Mouse (Mus musculus) MEL (cell line): ENCODE data around the gene Trim66.
A peak's percentile ranks its signal among the peaks of the same experiment; 100 is the strongest.

ENCODE experiments used
- CTCF ChIP-seq, 3 experiments: IDR thresholded peaks in 2 of 3; conservative IDR thresholded peaks in 1 of 3; 2 replicates each; pipeline ENCODE4 v1.5.1; 2011 to 2012; ENCODE audit warnings: low read length in 3 of 3, low read depth in 2 of 3, mild to moderate bottlenecking in 2 of 3, improper control_type of control experiment in 1 of 3, inconsistent platforms in 1 of 3, mixed read lengths in 1 of 3, moderate library complexity in 1 of 3; ENCODE audit not compliant: control insufficient read depth in 1 of 3, insufficient read depth in 1 of 3, poor library complexity in 1 of 3, severe bottlenecking in 1 of 3
- JUND ChIP-seq: IDR thresholded peaks from 2 replicates; pipeline ENCODE4 v1.6.1; 2011; ENCODE audit warnings: low read depth, mild to moderate bottlenecking, improper control_type of control experiment, low read length
- MAFK ChIP-seq: IDR thresholded peaks from 2 replicates; pipeline ENCODE4 v1.6.1; 2011; ENCODE audit warnings: low read depth, mild to moderate bottlenecking, low read length, improper control_type of control experiment, borderline replicate concordance
- MAX ChIP-seq: IDR thresholded peaks from 2 replicates; pipeline ENCODE4 v1.6.1; 2011; ENCODE audit warnings: low read length, improper control_type of control experiment
- POLR2A ChIP-seq, 2 experiments: IDR thresholded peaks; 2 replicates each; pipeline ENCODE4 v1.6.1; 2011 to 2012; ENCODE audit warnings: low read length in 2 of 2, mild to moderate bottlenecking in 2 of 2, control low read depth in 1 of 2, improper control_type of control experiment in 1 of 2, low read depth in 1 of 2, moderate library complexity in 1 of 2; ENCODE audit not compliant: control insufficient read depth in 1 of 2, insufficient read depth in 1 of 2, poor library complexity in 1 of 2
- POLR2AphosphoS2 ChIP-seq: IDR thresholded peaks from 2 replicates; pipeline ENCODE4 v1.6.1; 2011; ENCODE audit warnings: low read length, improper control_type of control experiment
- POLR2AphosphoS5 ChIP-seq: IDR thresholded peaks from 2 replicates; pipeline ENCODE4 v1.6.1; 2012; ENCODE audit warnings: low read depth, borderline replicate concordance, mild to moderate bottlenecking, inconsistent platforms, low read length, moderate library complexity, mixed read lengths
- RAD21 ChIP-seq: IDR thresholded peaks from 2 replicates; pipeline ENCODE4 v1.6.1; 2011; ENCODE audit warnings: mild to moderate bottlenecking, low read depth, low read length, improper control_type of control experiment
- RCOR1 ChIP-seq: IDR thresholded peaks from 2 replicates; pipeline ENCODE4 v1.6.1; 2012; ENCODE audit warnings: low read depth, mild to moderate bottlenecking, inconsistent platforms, low read length, improper control_type of control experiment
- SMC3 ChIP-seq: IDR thresholded peaks from 2 replicates; pipeline ENCODE4 v1.6.1; 2011; ENCODE audit warnings: low read depth, low read length, improper control_type of control experiment
- TAL1 ChIP-seq: IDR thresholded peaks from 2 replicates; pipeline ENCODE4 v1.6.1; 2012; ENCODE audit warnings: mild to moderate bottlenecking, inconsistent platforms, low read length, moderate library complexity, mixed read lengths
- TCF12 ChIP-seq: IDR thresholded peaks from 2 replicates; pipeline ENCODE4 v1.6.1; 2014; ENCODE audit warnings: low read depth, mild to moderate bottlenecking, inconsistent platforms, low read length, improper control_type of control experiment, moderate library complexity
- USF2 ChIP-seq, 2 experiments: IDR thresholded peaks; 2 replicates each; pipeline ENCODE4 v1.6.1; 2011 to 2012; ENCODE audit warnings: improper control_type of control experiment in 2 of 2, low read length in 2 of 2, borderline replicate concordance in 1 of 2, inconsistent platforms in 1 of 2, low read depth in 1 of 2, mild to moderate bottlenecking in 1 of 2; ENCODE audit not compliant: insufficient read depth in 1 of 2
- ZC3H11A ChIP-seq: IDR thresholded peaks from 2 replicates; pipeline ENCODE4 v1.6.1; 2012; ENCODE audit warnings: low read depth, mild to moderate bottlenecking, inconsistent platforms, low read length, improper control_type of control experiment

DNA sequence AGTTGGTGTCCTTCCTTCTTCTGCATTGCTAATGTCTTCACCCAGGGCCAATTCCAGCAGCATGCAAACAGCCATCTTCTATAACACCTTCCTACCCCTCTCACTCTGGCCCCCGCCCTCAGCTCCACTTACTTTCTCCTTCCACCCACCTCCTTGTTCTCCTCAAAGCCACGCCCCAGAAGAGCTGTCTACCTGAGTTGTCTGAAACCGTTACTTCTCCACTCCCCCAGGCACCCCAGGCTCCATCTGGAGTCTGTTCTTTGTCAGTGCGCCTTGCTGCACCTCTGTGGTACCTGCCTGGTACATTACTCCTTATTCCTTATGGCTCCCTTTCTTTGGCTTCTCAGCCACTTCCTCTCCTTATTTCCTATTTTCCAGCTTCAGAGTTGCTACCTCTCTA lies 25.2 kb upstream of the Trim66 start:
- TF ChIP-seq POLR2A (IDR thresholded peaks at IDR 0.05; ENCODE audit: control insufficient read depth in 1 of 2, insufficient read depth in 1 of 2, low read depth in 1 of 2, low read length in 2 of 2, poor library complexity in 1 of 2): no peak
- no peak for TF ChIP-seq TAL1
- no peak for TF ChIP-seq MAFK
- no peak for TF ChIP-seq POLR2AphosphoS2
- no peak for TF ChIP-seq RCOR1
- TF ChIP-seq ZC3H11A: no peak
- no peak for TF ChIP-seq JUND
- no peak for TF ChIP-seq USF2 (IDR thresholded peaks at IDR 0.05; ENCODE audit: borderline replicate concordance in 1 of 2, insufficient read depth in 1 of 2, low read depth in 1 of 2, low read length in 2 of 2)
- no peak; a peak in 1 of 6 replicates for TF ChIP-seq CTCF (IDR thresholded peaks at IDR 0.05 in 2 of 3, conservative IDR thresholded peaks at IDR 0.05 in 1 of 3; ENCODE audit: control insufficient read depth in 1 of 3, insufficient read depth in 1 of 3, low read depth in 2 of 3, low read length in 3 of 3, poor library complexity in 1 of 3, severe bottlenecking in 1 of 3)
- no peak for TF ChIP-seq RAD21
- TF ChIP-seq SMC3: 0 out of 2 replicates have a peak, but pooled peaks have one; percentile 16
- TF ChIP-seq MAX: no peak
- no peak for TF ChIP-seq POLR2AphosphoS5
- TF ChIP-seq TCF12: no peak
